Mouse (Mus musculus) liver, embryonic 11.5 days (tissue): Measurements from ENCODE around the gene Pou6f2. TPM values are rescaled to one million over a fixed set of nuclear protein-coding genes. Genes with fewer than 3 reads are reported as not detected.

Experiments used
- ATAC-seq: fragments of 200-750 bp; cut with Nextera tagmentation; replicated peaks from 2 replicates; pipeline ENCODE4 v1.8.0; 2017; ENCODE audit warnings: moderate number of reproducible peaks, mild to moderate bottlenecking, moderate TSS enrichment, moderate library complexity; ENCODE audit not compliant: low FRiP score
- DNase-seq: peaks from one replicate; pipeline ENCODE4 v3.0.0-alpha.2; 2017; ENCODE audit warnings: low spot score
- H3K27ac ChIP-seq: fragments of 300-500 bp; sonication (generic); 2 replicates; pipeline ENCODE4 v1.5.1; 2014; ENCODE audit warnings: mild to moderate bottlenecking, low read depth, low read length, control low read depth
- H3K27me3 ChIP-seq: fragments of 300-500 bp; sonication (generic); replicated peaks from 2 replicates; pipeline ENCODE4 v1.6.1; 2014; ENCODE audit warnings: low read length, mixed read lengths; ENCODE audit not compliant: control insufficient read depth, insufficient read depth
- H3K36me3 ChIP-seq: fragments of 300-500 bp; sonication (generic); 2 replicates; pipeline ENCODE4 v1.6.1; 2014; ENCODE audit warnings: mild to moderate bottlenecking, low read length, moderate library complexity, mixed read lengths; ENCODE audit not compliant: control insufficient read depth, insufficient read depth
- H3K4me1 ChIP-seq: fragments of 300-500 bp; sonication (generic); replicated peaks from 2 replicates; pipeline ENCODE4 v1.6.1; 2014; ENCODE audit warnings: low read length, mixed read lengths; ENCODE audit not compliant: control insufficient read depth, insufficient read depth
- H3K4me2 ChIP-seq: fragments of 300-500 bp; sonication (generic); 2 replicates; pipeline ENCODE4 v1.6.1; 2014; ENCODE audit warnings: mild to moderate bottlenecking, control low read depth, moderate library complexity
- H3K4me3 ChIP-seq: fragments of 300-500 bp; sonication (generic); 2 replicates; pipeline ENCODE4 v1.5.1; 2014; ENCODE audit warnings: low read depth, low read length, control low read depth
- H3K9ac ChIP-seq: fragments of 300-500 bp; sonication (generic); 2 replicates; pipeline ENCODE4 v1.6.1; 2014; ENCODE audit warnings: low read depth, low read length, control low read depth
- H3K9me3 ChIP-seq: fragments of 300-500 bp; sonication (generic); 2 replicates; pipeline ENCODE4 v1.6.1; 2016; ENCODE audit warnings: low read length, inconsistent platforms, mixed read lengths; ENCODE audit not compliant: control insufficient read depth
- WGBS: fragments of 180-500 bp; shearing (Covaris S2); extraction: QIAGEN DNeasy Blood & Tissue Kit; methylation state at CpG from one replicate; pipeline ENCODE4 v1.1.7; 2014; 5-methylcytosine and 5-hydroxymethylcytosine counted together
- polyA plus RNA-seq: library from polyadenylated mRNA; unstranded; fragments of >200 nt; fragmentation: Nextera tagmentation; extraction: Ambion mirVana; gene quantifications from 2 replicates; pipeline ENCODE4 v1.2.1, GENCODE M21; 2014

The Pou6f2 gene
- polyA plus RNA-seq, 1 experiment from 2014 or later = 0.08 TPM

GRCm38 (mm10) chr13:18172334-18172733 is 225.2 kb downstream of the Pou6f2 start:
- H3K4me2 ChIP-seq = no peak overlapping the region
- H3K4me3 ChIP-seq = no peak overlapping the region
- H3K9ac ChIP-seq = no peak overlapping the region
- H3K9me3 ChIP-seq = no peaks in the 10 kb centered on the region
- no peaks in the 10 kb centered on the region for H3K4me1 ChIP-seq
- DNase-seq (no peak), ATAC-seq (0 out of 2 replicates have a peak, but pooled peaks have one; percentile 20)
- no peaks in the 10 kb centered on the region for H3K27me3 ChIP-seq
- no peak overlapping the region for H3K27ac ChIP-seq
- no peaks in the 10 kb centered on the region for H3K36me3 ChIP-seq
- WGBS = 35% methylated on average over 9 of the region's 9 CpGs

DNA sequence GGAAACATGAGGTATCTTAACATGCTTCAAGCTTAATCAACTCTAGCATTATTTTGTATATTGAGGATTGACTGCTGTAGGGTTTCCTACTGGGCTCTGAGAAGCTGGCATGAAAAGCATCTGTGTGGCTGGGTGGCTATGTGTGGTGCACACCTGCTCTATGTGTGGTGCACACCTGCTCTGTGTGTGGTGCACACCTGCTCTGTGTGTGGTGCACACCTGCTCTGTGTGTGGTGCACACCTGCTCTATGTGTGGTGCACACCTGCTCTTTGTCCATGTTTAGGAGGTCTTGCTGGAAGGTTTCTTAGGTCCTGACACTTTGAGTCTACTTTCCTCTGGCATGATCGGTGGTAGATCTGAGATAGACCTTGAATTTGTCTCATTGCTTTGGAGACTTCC is 233.3 kb downstream of the Pou6f2 start:
- ATAC-seq = no peak
- 85% methylated on average over 1 of the region's 1 CpGs for WGBS
- no peak overlapping the region for H3K27ac ChIP-seq

DNA sequence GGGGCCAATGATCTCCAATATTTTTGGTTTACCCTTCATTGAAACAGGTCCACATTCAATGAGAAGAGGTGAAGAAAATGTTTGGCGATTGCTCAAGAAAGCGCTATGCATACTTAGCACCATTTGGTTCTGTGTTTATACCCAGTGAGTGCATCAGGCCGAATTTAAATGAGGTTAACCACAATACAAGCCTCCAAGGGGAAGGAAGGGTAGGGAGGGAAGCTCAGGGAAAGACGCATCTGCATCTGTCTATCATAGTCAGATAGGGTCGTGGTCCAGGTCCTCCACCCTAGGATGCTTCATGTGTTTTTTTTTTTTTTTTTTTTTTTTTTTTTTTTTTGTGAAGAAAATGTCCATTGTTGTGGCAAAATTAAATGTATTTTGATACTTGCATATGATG is 236.9 kb downstream of the Pou6f2 start:
- Histone ChIP-seq H3K36me3 (no peaks in the 10 kb centered on the region), H3K4me2 (no peak overlapping the region), H3K4me3 (no peak overlapping the region), H3K9ac (no peak overlapping the region), H3K27ac (no peak overlapping the region), H3K27me3 (no peaks in the 10 kb centered on the region), H3K4me1 (no peaks in the 10 kb centered on the region), H3K9me3 (no peaks in the 10 kb centered on the region)
- ATAC-seq = no peak
- DNase-seq = no peak
- WGBS = 55% methylated on average over 5 of the region's 5 CpGs

More for the DNA sequence above, 233.3 kb downstream of the Pou6f2 start:
- no peaks in the 10 kb centered on the region for H3K36me3 ChIP-seq
- H3K9ac ChIP-seq = no peak overlapping the region
- no peak overlapping the region for H3K4me3 ChIP-seq
- no peak for DNase-seq
- no peaks in the 10 kb centered on the region for H3K4me1 ChIP-seq
- H3K9me3 ChIP-seq = no peaks in the 10 kb centered on the region
- H3K27me3 ChIP-seq = no peaks in the 10 kb centered on the region
- no peak overlapping the region for H3K4me2 ChIP-seq

GRCm38 (mm10) chr13:18153949-18154582 is 243.4 kb downstream of the Pou6f2 start:
- no peaks in the 10 kb centered on the region for H3K9me3 ChIP-seq
- H3K27me3 ChIP-seq = no peaks in the 10 kb centered on the region
- H3K4me1 ChIP-seq = no peaks in the 10 kb centered on the region
- no peaks in the 10 kb centered on the region for H3K36me3 ChIP-seq
- no peak for DNase-seq
- H3K27ac ChIP-seq = no peak overlapping the region
- ATAC-seq = no peak
- H3K9ac ChIP-seq = no peak overlapping the region
- no peak overlapping the region for H3K4me2 ChIP-seq
- WGBS = 84% methylated on average over 6 of the region's 6 CpGs
- H3K4me3 ChIP-seq = no peak overlapping the region

GRCm38 (mm10) chr13:18133646-18134045 is 263.8 kb downstream of the Pou6f2 start:
- H3K4me3 ChIP-seq = no peak overlapping the region
- ATAC-seq (no peak), DNase-seq (no peak)
- H3K27me3 ChIP-seq = no peaks in the 10 kb centered on the region
- no peak overlapping the region for H3K9ac ChIP-seq
- no peak overlapping the region for H3K4me2 ChIP-seq
- H3K4me1 ChIP-seq = no peaks in the 10 kb centered on the region
- 34% methylated on average over 2 of the region's 2 CpGs for WGBS
- H3K27ac ChIP-seq = no peak overlapping the region
- no peaks in the 10 kb centered on the region for H3K36me3 ChIP-seq
- no peaks in the 10 kb centered on the region for H3K9me3 ChIP-seq

DNA sequence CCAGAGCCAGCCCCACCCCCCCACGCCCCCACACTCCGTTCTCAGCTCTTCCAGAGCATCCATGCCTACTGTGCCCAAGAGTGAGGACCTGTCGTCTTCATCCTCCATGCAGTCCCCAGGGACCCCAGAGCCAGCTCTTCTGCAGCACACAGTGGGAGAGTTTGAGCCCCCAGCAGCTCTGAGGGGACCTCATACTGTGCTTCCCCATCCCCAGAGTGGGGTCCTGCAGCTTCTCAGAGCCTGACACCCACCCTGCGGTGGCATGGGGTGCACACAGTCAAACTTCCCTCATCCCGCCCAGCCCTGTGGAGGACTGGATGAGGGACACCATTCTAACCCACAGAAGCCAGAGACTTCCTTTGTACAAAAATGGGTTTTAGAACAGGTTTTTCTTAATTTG is 264.3 kb downstream of the Pou6f2 start:
- no peaks in the 10 kb centered on the region for H3K27me3 ChIP-seq
- ATAC-seq = no peak
- H3K27ac ChIP-seq = no peak overlapping the region
- H3K4me2 ChIP-seq = no peak overlapping the region
- no peak for DNase-seq
- no peak overlapping the region for H3K9ac ChIP-seq
- no peaks in the 10 kb centered on the region for H3K4me1 ChIP-seq
- no peaks in the 10 kb centered on the region for H3K36me3 ChIP-seq
- 62% methylated on average over 5 of the region's 5 CpGs for WGBS
- H3K4me3 ChIP-seq = no peak overlapping the region
- no peaks in the 10 kb centered on the region for H3K9me3 ChIP-seq

DNA sequence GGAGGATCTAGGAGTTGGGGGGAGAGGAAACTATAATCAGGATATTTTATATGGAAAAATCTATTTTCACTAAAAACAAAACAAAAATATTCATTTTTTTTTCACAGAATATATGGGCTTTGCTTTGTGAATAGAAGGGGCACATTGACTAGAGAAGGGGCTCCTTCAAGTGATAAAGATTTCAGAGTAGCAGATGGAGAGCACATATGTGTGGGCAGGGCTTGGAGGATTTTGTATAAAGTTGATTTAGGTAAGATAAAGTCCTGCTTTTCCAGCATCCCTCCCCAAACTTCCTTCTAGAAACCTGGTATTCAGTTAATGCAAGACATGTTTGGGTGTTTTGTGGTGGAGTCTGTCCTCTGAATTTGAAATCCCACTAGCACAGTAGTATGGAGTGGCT is 266.2 kb downstream of the Pou6f2 start:
- H3K9me3 ChIP-seq = no peaks in the 10 kb centered on the region
- no peak overlapping the region for H3K27ac ChIP-seq
- no peak overlapping the region for H3K4me3 ChIP-seq
- H3K36me3 ChIP-seq = no peaks in the 10 kb centered on the region
- no peaks in the 10 kb centered on the region for H3K4me1 ChIP-seq
- DNase-seq = no peak
- no peak overlapping the region for H3K4me2 ChIP-seq
- no peaks in the 10 kb centered on the region for H3K27me3 ChIP-seq
- H3K9ac ChIP-seq = no peak overlapping the region
- no peak for ATAC-seq

- Histone ChIP-seq H3K9ac (no peak overlapping the region), H3K27ac (no peak overlapping the region), H3K4me3 (no peak overlapping the region), H3K9me3 (no peaks in the 10 kb centered on the region), H3K27me3 (no peaks in the 10 kb centered on the region), H3K4me2 (no peak overlapping the region), H3K4me1 (no peaks in the 10 kb centered on the region), H3K36me3 (no peaks in the 10 kb centered on the region)
- no peak for ATAC-seq
- WGBS = 52% methylated on average over 5 of the region's 5 CpGs
- DNase-seq = no peak
Measured at GRCm38 (mm10) chr13:18129697-18130096, 267.8 kb downstream of the Pou6f2 start.

DNA sequence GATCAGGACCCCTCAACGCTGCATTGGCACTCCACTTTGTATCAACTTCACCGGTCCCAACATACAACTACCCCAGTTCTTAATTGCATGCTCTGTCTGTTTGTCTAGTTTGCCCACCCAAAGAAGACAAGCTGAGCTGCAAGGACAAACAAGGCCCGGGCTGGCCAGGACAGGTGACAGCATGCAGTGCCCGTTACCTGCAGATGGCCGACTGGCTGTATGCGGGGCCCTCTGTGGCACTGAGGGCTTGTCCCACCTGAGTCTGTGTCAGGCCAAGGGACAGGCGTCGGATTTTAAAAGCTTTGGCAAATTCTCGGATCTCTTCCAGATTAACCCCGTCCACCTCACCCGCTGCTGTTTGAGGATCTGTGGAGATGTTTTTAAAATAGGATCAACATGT is 268.7 kb downstream of the Pou6f2 start:
- Histone ChIP-seq H3K4me1 (no peaks in the 10 kb centered on the region), H3K9me3 (no peaks in the 10 kb centered on the region), H3K27ac (no peak overlapping the region), H3K4me2 (no peak overlapping the region), H3K9ac (no peak overlapping the region), H3K36me3 (no peaks in the 10 kb centered on the region), H3K4me3 (no peak overlapping the region), H3K27me3 (no peaks in the 10 kb centered on the region)
- no peak for DNase-seq
- ATAC-seq = no peak
- WGBS = 82% methylated on average over 11 of the region's 11 CpGs
